Mouse (Mus musculus): ENCODE measurements at regions not wholly inside any gene's neighbourhood (a gene's known extent, or its start where the extent isn't known, plus 50 kb on each side); places are given as distances from the start of the nearest gene placed in this dataset.

DNA sequence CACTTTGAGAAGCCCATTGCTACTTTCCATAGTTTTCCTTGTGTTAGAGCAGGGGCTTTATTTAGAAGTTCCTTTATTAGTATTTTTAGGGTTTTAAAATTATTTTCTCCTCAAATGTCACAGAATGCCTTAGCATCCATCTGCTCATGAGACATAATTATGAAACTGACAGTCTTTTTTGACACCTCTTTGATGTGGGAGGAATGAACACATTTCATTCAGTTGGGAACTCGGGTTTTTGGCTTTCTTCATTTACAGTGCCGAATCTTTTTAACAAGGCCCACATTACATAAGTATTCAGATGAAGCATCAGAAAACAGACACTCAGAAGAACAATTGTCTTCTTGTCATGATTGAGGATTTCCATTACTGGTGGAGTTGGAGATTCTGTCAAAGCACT lies 843.6 kb downstream of the Lrrtm4 start:
- intact Hi-C loops (cut with DNase I), result no loop called here
- DNase-seq (ENCODE audit: low spot score in 2 of 2), result peak; percentile 18 to 69

DNA sequence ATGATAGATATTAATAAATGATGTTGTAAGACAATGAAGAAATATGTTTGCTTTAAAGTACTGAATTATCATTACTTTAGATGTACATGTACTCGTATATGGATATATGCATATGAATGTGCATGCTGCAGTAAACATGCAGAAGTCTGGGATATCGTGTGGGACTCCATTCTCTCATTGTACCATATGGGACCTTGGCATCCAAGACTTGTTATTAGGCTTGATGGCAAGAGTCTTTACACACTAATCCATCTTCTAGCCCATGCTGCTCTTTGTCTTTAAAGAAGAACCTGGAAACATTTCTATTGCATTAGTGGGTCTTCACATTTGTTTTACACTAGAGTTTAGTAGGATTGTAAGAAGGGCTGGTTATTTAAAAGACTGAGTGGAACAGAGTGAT lies 844.1 kb downstream of the Lrrtm4 start:
- DNase-seq (ENCODE audit: low spot score in 2 of 2), result no peak
- intact Hi-C loops (cut with DNase I), result no loop called here

- intact Hi-C loops (cut with DNase I), result no loop called here
- peak in 1 of 2 experiments; percentile 34 for DNase-seq (ENCODE audit: low spot score in 2 of 2)
These were observed 847.3 kb downstream of the Lrrtm4 start for GRCm38 (mm10) chr6:80865809-80866603.

DNA sequence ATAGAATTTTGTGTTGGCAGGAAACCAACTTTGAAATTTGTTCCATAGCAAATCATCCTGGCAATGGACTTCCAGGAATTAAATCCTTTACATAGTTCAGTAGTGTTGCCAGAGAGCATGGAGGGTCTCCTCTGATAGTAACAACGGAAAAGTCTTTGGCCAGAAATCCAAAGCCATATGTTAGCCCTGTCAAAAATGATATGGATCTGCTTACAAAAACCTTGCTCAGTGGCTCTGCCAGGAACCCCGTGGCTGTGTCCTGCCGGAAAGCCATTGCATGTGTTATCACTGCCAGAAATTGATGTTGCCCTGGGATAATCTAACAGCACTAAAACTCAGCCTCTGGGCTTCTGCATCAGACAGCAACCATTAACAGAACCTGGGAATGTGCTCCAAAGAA lies 866.7 kb downstream of the Lrrtm4 start:
- no peak for DNase-seq (ENCODE audit: low spot score in 2 of 2)
- intact Hi-C loops (cut with DNase I), result no loop called here

GRCm38 (mm10) chr6:80905220-80905619 lies 886.5 kb downstream of the Lrrtm4 start:
- no peak for DNase-seq (ENCODE audit: low spot score in 2 of 2)
- intact Hi-C loops (cut with DNase I), result no loop called here

DNA sequence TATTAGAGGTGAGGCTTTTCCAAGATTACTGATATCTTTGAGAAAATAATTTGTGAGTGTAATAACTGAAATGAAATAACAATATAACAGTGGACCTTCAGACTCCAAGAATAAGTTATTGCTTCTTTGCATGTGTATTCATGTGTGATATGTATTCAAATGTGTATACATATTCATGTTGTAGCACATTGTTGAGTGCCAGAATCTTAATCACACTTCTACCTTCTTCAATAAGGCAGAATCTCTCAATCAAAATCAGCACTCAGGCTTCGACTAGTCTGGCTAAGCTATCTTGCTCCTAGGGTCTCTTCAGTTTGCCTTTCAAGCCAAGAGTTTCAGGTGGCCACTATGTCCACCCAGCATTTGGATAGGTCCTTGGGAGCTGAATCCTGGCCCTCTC lies 911.1 kb downstream of the Lrrtm4 start:
- DNase-seq (ENCODE audit: low spot score in 2 of 2), result no peak
- intact Hi-C loops (cut with DNase I), result no loop called here

DNA sequence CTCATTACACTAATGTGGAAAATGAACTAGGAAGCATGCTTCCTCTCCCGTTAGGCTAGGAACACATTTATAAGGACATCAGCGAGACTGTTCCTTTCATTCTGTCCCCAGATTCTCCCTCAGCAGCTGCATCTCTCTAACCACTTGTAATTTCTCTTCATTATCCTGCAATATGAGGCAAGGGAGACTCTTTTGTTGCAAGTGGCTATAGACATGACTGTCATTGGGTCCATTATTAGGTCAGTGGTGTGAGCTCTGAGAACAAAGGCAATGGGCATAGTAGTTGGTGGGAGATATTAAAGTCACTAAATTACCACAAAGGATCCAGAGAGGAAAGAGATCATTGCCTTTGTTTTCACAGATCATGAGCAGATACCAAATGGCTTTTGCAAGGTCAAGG lies 948.3 kb upstream of the Gcfc2 start:
- intact Hi-C loops (cut with DNase I), result no loop called here
- DNase-seq (ENCODE audit: low spot score in 2 of 2), result no peak

DNA sequence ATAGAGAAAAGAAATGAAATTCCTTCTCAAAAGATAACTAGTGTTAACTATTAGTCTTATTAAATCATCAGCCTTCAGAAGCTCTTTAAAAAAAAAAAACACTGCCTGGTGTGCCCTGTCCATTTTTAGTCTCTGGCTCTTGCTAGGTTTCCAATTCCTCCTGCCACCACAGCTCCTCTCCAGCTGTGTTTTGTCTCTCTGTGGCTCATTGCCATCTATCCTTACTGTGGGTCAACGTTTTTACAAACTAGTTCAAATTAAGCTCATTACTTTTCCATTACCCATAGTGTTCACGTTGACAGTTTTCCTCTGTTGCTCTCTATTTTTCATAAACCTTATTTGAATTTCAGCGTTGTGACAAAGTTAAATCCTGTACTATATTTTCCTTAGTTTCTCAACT lies 930.0 kb upstream of the Gcfc2 start:
- intact Hi-C loops (cut with DNase I), result no loop called here
- DNase-seq (ENCODE audit: low spot score in 2 of 2), result no peak

GRCm38 (mm10) chr6:81024531-81024930 lies 898.9 kb upstream of the Gcfc2 start:
- intact Hi-C loops (cut with DNase I), result no loop called here
- no peak for DNase-seq (ENCODE audit: low spot score in 2 of 2)
